ENCODE assay signal across 10 mouse cellular contexts in the genomic region with DNA sequence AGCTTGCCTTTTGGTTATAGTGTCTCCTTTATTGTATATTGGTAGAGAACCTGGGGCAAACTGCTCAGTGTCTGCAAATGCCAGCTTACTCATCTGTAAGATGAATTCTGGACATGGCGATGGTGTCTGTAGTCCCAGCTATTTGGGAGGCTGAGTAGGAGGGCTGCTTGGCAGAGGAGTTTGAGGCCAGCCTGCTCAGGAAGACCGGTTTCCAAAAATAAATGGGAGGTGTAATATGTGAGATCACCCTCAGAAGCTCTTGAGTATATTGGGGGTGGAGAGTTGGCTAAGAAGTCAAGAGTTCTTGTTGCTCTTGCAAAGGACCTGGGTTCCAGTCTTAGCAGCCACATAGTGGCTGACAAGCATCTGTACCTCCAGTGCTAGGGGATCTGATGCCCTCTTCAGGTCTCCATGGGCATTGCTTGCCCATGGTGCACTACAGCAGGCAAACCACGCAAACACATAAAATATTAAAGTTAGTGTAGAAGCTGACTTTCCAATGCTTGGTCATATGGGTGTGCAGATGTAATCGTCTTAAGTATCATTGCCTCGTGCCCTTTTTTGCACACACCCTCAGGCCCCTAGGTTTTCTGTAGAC. TPM values are rescaled to one million over a fixed set of nuclear protein-coding genes. Genes with fewer than 3 reads are reported as not detected.
DNase-seq lines count a peak whose midpoint lies in the region; ATAC-seq and TF ChIP-seq lines count a peak whose summit lies in the region.
"Had no signal": no experiment of that assay in that cellular context is flagged by ENCODE, and none has a peak within 500 bp of the region (broad histone marks: within the 10 kb centered on the region; RNA-seq: fewer than 3 reads in every experiment).

No protein-coding gene starts in this region.

- no peak overlapping the region for H3K4me3 ChIP-seq in hindbrain, postnatal 0 days (ENCODE audit: low read length)
- H3K4me3 ChIP-seq in hindbrain, embryonic 13.5 days: no peak overlapping the region
- H3K4me3 ChIP-seq: forebrain, embryonic 13.5 days; limb, embryonic 13.5 days had no signal

- no peaks in the 10 kb centered on the region for H3K4me1 ChIP-seq in hindbrain, postnatal 0 days (ENCODE audit: insufficient read depth, low read length)
- H3K4me1 ChIP-seq in hindbrain, embryonic 13.5 days (replicated peaks): peaks cover 2% of the 10 kb centered on the region

- ATAC-seq in hindbrain, postnatal 0 days: no peak
- no peak for ATAC-seq in hindbrain, embryonic 13.5 days (ENCODE audit: low FRiP score)
- ATAC-seq: forebrain, embryonic 13.5 days had no signal

- WGBS in hindbrain, postnatal 0 days: 86% methylated on average over 5 of the region's 5 CpGs
- 92% methylated on average over 5 of the region's 5 CpGs for WGBS in hindbrain, embryonic 13.5 days

- H3K36me3 ChIP-seq in hindbrain, postnatal 0 days (ENCODE audit: insufficient read depth, low read length): no peaks in the 10 kb centered on the region
- H3K36me3 ChIP-seq in hindbrain, embryonic 13.5 days: peaks cover 7% of the 10 kb centered on the region; the same call in 1 of the 2 replicates

- no peak overlapping the region for H3K9ac ChIP-seq in hindbrain, postnatal 0 days (replicated peaks; ENCODE audit: low read length)
- H3K9ac ChIP-seq in hindbrain, embryonic 13.5 days: no peak overlapping the region
- H3K9ac ChIP-seq: forebrain, embryonic 13.5 days; limb, embryonic 13.5 days had no signal

- H3K4me2 ChIP-seq in hindbrain, postnatal 0 days (ENCODE audit: low read depth, low read length): no peak overlapping the region
- no peak overlapping the region for H3K4me2 ChIP-seq in hindbrain, embryonic 13.5 days
- H3K4me2 ChIP-seq: forebrain, embryonic 13.5 days; limb, embryonic 13.5 days had no signal

- DNase-seq in hindbrain, postnatal 0 days (ENCODE audit: low spot score): no peak
- DNase-seq in right cerebral cortex, postnatal 25 days: peak; percentile 34
- no peak for DNase-seq in right cerebral cortex, postnatal 4 days
- no peak for DNase-seq in brain, embryonic 14.5 days (ENCODE audit: low read depth)
- peak; percentile 67 to 74 for DNase-seq in thymus, postnatal 36 days
- DNase-seq in heart, postnatal 14 days: no peak
- no peak for DNase-seq in cerebellum, adult 11 months

- intact Hi-C loops in heart, postnatal 14 days (cut with DNase I): no loop called here

- no peaks in the 10 kb centered on the region for H3K27me3 ChIP-seq in hindbrain, postnatal 0 days (ENCODE audit: insufficient read depth, low read length)
- no peaks in the 10 kb centered on the region for H3K27me3 ChIP-seq in hindbrain, embryonic 13.5 days
- H3K27me3 ChIP-seq: forebrain, embryonic 13.5 days; limb, embryonic 13.5 days had no signal

- TF ChIP-seq CTCF in hindbrain, postnatal 0 days (IDR thresholded peaks at IDR 0.05; ENCODE audit: low read depth): peak; percentile 48
- peak; percentile 45; the same call in 1 of the 2 replicates for TF ChIP-seq CTCF in brain, embryonic 14.5 days (IDR thresholded peaks at IDR 0.05; ENCODE audit: borderline replicate concordance, extremely low read depth, insufficient read depth, insufficient read length)

- H3K27ac ChIP-seq in hindbrain, postnatal 0 days: no peak overlapping the region
- no peak overlapping the region for H3K27ac ChIP-seq in hindbrain, embryonic 13.5 days
- H3K27ac ChIP-seq: forebrain, embryonic 13.5 days; limb, embryonic 13.5 days had no signal

- no peak for TF ChIP-seq POLR2A in brain, embryonic 14.5 days (IDR thresholded peaks at IDR 0.05; ENCODE audit: borderline replicate concordance, extremely low read depth, insufficient read depth, insufficient read length, poor library complexity, severe bottlenecking)

- no peaks in the 10 kb centered on the region for H3K9me3 ChIP-seq in hindbrain, postnatal 0 days (ENCODE audit: low read length)
- no peaks in the 10 kb centered on the region for H3K9me3 ChIP-seq in hindbrain, embryonic 13.5 days
- H3K9me3 ChIP-seq: forebrain, embryonic 13.5 days; limb, embryonic 13.5 days had no signal

RNA-seq across cellular contexts. Expression of a gene that starts 6.0 kb away (rescaled TPM):
- total RNA-seq in hindbrain, postnatal 0 days (2014; rRNA removed): 4.5 and 7.0 TPM in 2 replicates
- polyA plus RNA-seq in hindbrain, postnatal 0 days (2015; fragmentation: Nextera tagmentation; extraction: Ambion mirVana): 7.0 and 7.8 TPM in 2 replicates
- 4.3 and 5.0 TPM in 2 replicates for polyA plus RNA-seq in hindbrain, embryonic 13.5 days (2015; fragmentation: Nextera tagmentation; extraction: Ambion mirVana)
- 2.7 and 3.1 TPM in 2 replicates for polyA plus RNA-seq in brain, embryonic 14.5 days (2012; rRNA removed)
- 1 to 10 TPM; 4.0 to 4.3 TPM for total RNA-seq in heart, postnatal 14 days (2021)

RNA-seq across cellular contexts. Expression of a gene that starts 10.3 kb away (rescaled TPM):
- 74.6 and 85.3 TPM in 2 replicates for total RNA-seq in hindbrain, postnatal 0 days (2014; rRNA removed)
- polyA plus RNA-seq in hindbrain, postnatal 0 days (2015; fragmentation: Nextera tagmentation; extraction: Ambion mirVana): 73.0 and 74.6 TPM in 2 replicates
- 11.3 and 12.9 TPM in 2 replicates for polyA plus RNA-seq in hindbrain, embryonic 13.5 days (2015; fragmentation: Nextera tagmentation; extraction: Ambion mirVana)
- polyA plus RNA-seq in brain, embryonic 14.5 days (2012; rRNA removed): 19.9 and 22.3 TPM in 2 replicates
- total RNA-seq in heart, postnatal 14 days (2021): 1 to 10 TPM; 9.3 to 9.8 TPM

RNA-seq across cellular contexts. Expression of a gene that starts 11.2 kb away (rescaled TPM):
- total RNA-seq in hindbrain, postnatal 0 days (2014; rRNA removed): 0.79 TPM in 1 of 2 replicates, not detected in the other
- 0.29 and 0.71 TPM in 2 replicates for polyA plus RNA-seq in hindbrain, postnatal 0 days (2015; fragmentation: Nextera tagmentation; extraction: Ambion mirVana)
- polyA plus RNA-seq in hindbrain, embryonic 13.5 days (2015; fragmentation: Nextera tagmentation; extraction: Ambion mirVana): 1.5 and 2.2 TPM in 2 replicates
- 0.15 and 0.24 TPM in 2 replicates for polyA plus RNA-seq in brain, embryonic 14.5 days (2012; rRNA removed)
- total RNA-seq in heart, postnatal 14 days (2021): 1 to 10 TPM in 1 of 2 experiments, under 1 TPM in 1; 0.91 to 7.5 TPM

RNA-seq across cellular contexts. Expression of a gene that starts 34.0 kb away (rescaled TPM):
- total RNA-seq in hindbrain, postnatal 0 days (2014; rRNA removed): 20.6 and 40.3 TPM in 2 replicates
- polyA plus RNA-seq in hindbrain, postnatal 0 days (2015; fragmentation: Nextera tagmentation; extraction: Ambion mirVana): 159 and 163 TPM in 2 replicates
- polyA plus RNA-seq in hindbrain, embryonic 13.5 days (2015; fragmentation: Nextera tagmentation; extraction: Ambion mirVana): 158 and 164 TPM in 2 replicates
- polyA plus RNA-seq in brain, embryonic 14.5 days (2012; rRNA removed): 48.9 and 54.4 TPM in 2 replicates
- 100 to 1,000 TPM; 279 to 289 TPM for total RNA-seq in heart, postnatal 14 days (2021)

RNA-seq across cellular contexts. Expression of a gene that starts 34.1 kb away (rescaled TPM):
- total RNA-seq in hindbrain, postnatal 0 days (2014; rRNA removed): 47.1 and 56.3 TPM in 2 replicates
- polyA plus RNA-seq in hindbrain, postnatal 0 days (2015; fragmentation: Nextera tagmentation; extraction: Ambion mirVana): 30.3 and 34.1 TPM in 2 replicates
- polyA plus RNA-seq in hindbrain, embryonic 13.5 days (2015; fragmentation: Nextera tagmentation; extraction: Ambion mirVana): 56.7 and 62.9 TPM in 2 replicates
- polyA plus RNA-seq in brain, embryonic 14.5 days (2012; rRNA removed): 169 and 213 TPM in 2 replicates
- 10 to 100 TPM; 28.1 to 33.4 TPM for total RNA-seq in heart, postnatal 14 days (2021)

Comparison
In these comparisons a context has a peak if more than half of its experiments do, and no peak if none do; other contexts are left out.
1. DNase-seq: peak in right cerebral cortex, postnatal 25 days (single experiment) and thymus, postnatal 36 days (2 of 2); none in hindbrain, postnatal 0 days (single experiment), right cerebral cortex, postnatal 4 days (single experiment), brain, embryonic 14.5 days (single experiment), heart, postnatal 14 days (0 of 2) and cerebellum, adult 11 months (single experiment).